In the genomic region with DNA sequence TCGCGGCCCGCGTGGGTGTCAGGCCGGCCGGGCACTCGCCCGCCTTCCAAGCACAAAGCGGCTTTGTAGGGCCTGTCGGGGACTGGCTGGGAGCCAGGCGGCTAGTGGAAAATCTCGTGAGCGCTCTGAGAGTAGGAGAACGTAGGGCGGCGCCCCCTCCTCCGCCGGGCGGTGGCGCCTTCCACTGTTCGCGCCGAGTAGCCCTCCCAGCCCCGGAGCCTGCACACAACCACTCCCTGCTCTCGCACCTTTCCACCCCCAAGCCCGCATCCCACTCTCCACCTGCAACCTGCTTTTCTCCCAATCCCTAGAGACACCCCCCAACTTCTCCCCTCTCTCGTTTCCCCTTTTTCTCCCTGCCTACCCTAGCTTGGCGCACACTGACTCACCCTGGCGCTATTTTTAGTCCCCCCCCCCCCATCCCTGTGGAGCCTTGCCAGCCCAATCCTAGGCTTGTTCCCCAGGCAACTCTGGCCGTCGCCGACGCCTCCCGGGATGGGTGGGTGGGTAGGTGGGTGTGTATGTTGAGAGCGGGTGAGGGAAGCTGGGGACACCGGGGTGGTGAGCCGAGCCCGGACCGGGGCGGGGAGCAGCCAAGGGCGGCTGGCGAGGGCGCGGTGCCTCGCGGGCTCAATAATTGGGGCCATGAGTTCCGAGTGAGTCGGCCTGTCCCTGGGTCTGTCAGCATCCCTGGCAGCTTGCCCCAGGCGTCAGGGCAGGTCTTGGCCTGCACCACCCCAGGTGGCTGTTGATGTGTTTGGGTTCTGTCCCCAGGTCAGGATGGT, we compare ENCODE assay signal across 8 mouse cellular contexts. TPM values are rescaled to one million over a fixed set of nuclear protein-coding genes. Genes with fewer than 3 reads are reported as not detected.
DNase-seq lines count a peak whose midpoint lies in the region; ATAC-seq and TF ChIP-seq lines count a peak whose summit lies in the region.

No protein-coding gene starts in this region.

- peaks cover 21% of the 10 kb centered on the region for H3K4me1 ChIP-seq in brown adipose tissue, adult 24 weeks (ENCODE audit: control insufficient read depth, insufficient read depth, insufficient read length, low read length)
- H3K4me1 ChIP-seq in forebrain, embryonic 11.5 days (replicated peaks; ENCODE audit: control insufficient read depth, insufficient read depth, low read length) = peaks cover 43% of the 10 kb centered on the region
- H3K4me1 ChIP-seq in heart, embryonic 16.5 days (ENCODE audit: control insufficient read depth, insufficient read depth, low read length) = peaks cover 70% of the 10 kb centered on the region
- H3K4me1 ChIP-seq in liver, embryonic 15.5 days (replicated peaks) = peaks cover 91% of the 10 kb centered on the region
- H3K4me1 ChIP-seq in neural tube, embryonic 11.5 days (ENCODE audit: control insufficient read depth, insufficient read depth, low read length) = peaks cover 47% of the 10 kb centered on the region
- peaks cover 21% of the 10 kb centered on the region for H3K4me1 ChIP-seq in stomach, postnatal 0 days (replicated peaks; ENCODE audit: control insufficient read depth, insufficient read depth)

- H3K4me2 ChIP-seq in forebrain, embryonic 11.5 days (ENCODE audit: low read depth, low read length, severe bottlenecking) = peak overlapping the region; percentile 93
- H3K4me2 ChIP-seq in heart, embryonic 16.5 days (ENCODE audit: low read depth, low read length) = peak overlapping the region; percentile 95
- H3K4me2 ChIP-seq in liver, embryonic 15.5 days = peak overlapping the region; percentile 98
- H3K4me2 ChIP-seq in neural tube, embryonic 11.5 days (ENCODE audit: low read depth) = peak overlapping the region; percentile 84
- peak overlapping the region; percentile 88 for H3K4me2 ChIP-seq in stomach, postnatal 0 days (replicated peaks; ENCODE audit: low read depth)

- H3K9me3 ChIP-seq in forebrain, embryonic 11.5 days (ENCODE audit: control insufficient read depth, low read length) = no peaks in the 10 kb centered on the region
- no peaks in the 10 kb centered on the region for H3K9me3 ChIP-seq in heart, embryonic 16.5 days (replicated peaks; ENCODE audit: control insufficient read depth, low read length)
- H3K9me3 ChIP-seq in liver, embryonic 15.5 days (replicated peaks) = no peaks in the 10 kb centered on the region
- no peaks in the 10 kb centered on the region for H3K9me3 ChIP-seq in neural tube, embryonic 11.5 days (ENCODE audit: control insufficient read depth, low read length)
- H3K9me3 ChIP-seq in stomach, postnatal 0 days (ENCODE audit: control insufficient read depth, low read length) = no peaks in the 10 kb centered on the region

- peak overlapping the region; percentile 86 for H3K9ac ChIP-seq in forebrain, embryonic 11.5 days (ENCODE audit: low read length)
- peak overlapping the region; percentile 91 for H3K9ac ChIP-seq in heart, embryonic 16.5 days (ENCODE audit: low read length)
- H3K9ac ChIP-seq in liver, embryonic 15.5 days = peak overlapping the region; percentile 79
- peak overlapping the region; percentile 74 for H3K9ac ChIP-seq in neural tube, embryonic 11.5 days (ENCODE audit: low read length)
- peak overlapping the region; percentile 76 for H3K9ac ChIP-seq in stomach, postnatal 0 days (ENCODE audit: low read length)

- peak overlapping the region; percentile 76 for H3K4me3 ChIP-seq in brown adipose tissue, adult 24 weeks (ENCODE audit: insufficient read depth, low read depth, low read length)
- peak overlapping the region; percentile 57 for H3K4me3 ChIP-seq in forebrain, embryonic 11.5 days (ENCODE audit: low read depth, low read length)
- H3K4me3 ChIP-seq in heart, embryonic 16.5 days (ENCODE audit: low read length) = peak overlapping the region; percentile 81
- peak overlapping the region; percentile 68 for H3K4me3 ChIP-seq in liver, embryonic 15.5 days (replicated peaks)
- H3K4me3 ChIP-seq in neural tube, embryonic 11.5 days (ENCODE audit: low read depth, low read length) = peak overlapping the region; percentile 60
- H3K4me3 ChIP-seq in stomach, postnatal 0 days (ENCODE audit: low read depth, low read length) = peak overlapping the region; percentile 58

- ATAC-seq in CD4-positive, CD25-positive, alpha-beta regulatory T cell, adult 4 months = peak; percentile 31
- ATAC-seq in forebrain, embryonic 11.5 days (replicated peaks; ENCODE audit: low FRiP score) = peak; percentile 53
- ATAC-seq in heart, embryonic 16.5 days (replicated peaks; ENCODE audit: extremely low read depth, insufficient read depth, low FRiP score) = peak; percentile 23
- ATAC-seq in liver, embryonic 15.5 days (ENCODE audit: insufficient read depth) = peak; percentile 45
- ATAC-seq in neural tube, embryonic 11.5 days (ENCODE audit: insufficient read depth, low FRiP score, low TSS enrichment) = peak; percentile 64
- ATAC-seq in stomach, postnatal 0 days (ENCODE audit: low FRiP score, low TSS enrichment) = peak; percentile 41

- peak overlapping the region; percentile 99 for H3K27ac ChIP-seq in brown adipose tissue, adult 24 weeks (replicated peaks; ENCODE audit: low read depth, low read length)
- H3K27ac ChIP-seq in forebrain, embryonic 11.5 days (ENCODE audit: low read depth, low read length) = peak overlapping the region; percentile 98
- peak overlapping the region; percentile 100 for H3K27ac ChIP-seq in heart, embryonic 16.5 days (ENCODE audit: low read length)
- peak overlapping the region; percentile 96 for H3K27ac ChIP-seq in liver, embryonic 15.5 days (replicated peaks)
- peak overlapping the region; percentile 97 for H3K27ac ChIP-seq in neural tube, embryonic 11.5 days (ENCODE audit: low read depth, low read length)
- H3K27ac ChIP-seq in stomach, postnatal 0 days (replicated peaks) = peak overlapping the region; percentile 98

- TF ChIP-seq EP300 in stomach, postnatal 0 days (optimal IDR thresholded peaks at IDR 0.05) = peak; percentile 68

- H3K27me3 ChIP-seq in forebrain, embryonic 11.5 days (ENCODE audit: control insufficient read depth, insufficient read depth, low read length) = no peaks in the 10 kb centered on the region
- H3K27me3 ChIP-seq in heart, embryonic 16.5 days (ENCODE audit: control insufficient read depth, insufficient read depth, low read length) = no peaks in the 10 kb centered on the region
- H3K27me3 ChIP-seq in liver, embryonic 15.5 days = no peaks in the 10 kb centered on the region
- no peaks in the 10 kb centered on the region for H3K27me3 ChIP-seq in neural tube, embryonic 11.5 days (ENCODE audit: control insufficient read depth, insufficient read depth, low read length)
- no peaks in the 10 kb centered on the region for H3K27me3 ChIP-seq in stomach, postnatal 0 days (ENCODE audit: control insufficient read depth, insufficient read depth, low read length)

- peak; percentile 57 for TF ChIP-seq CTCF in stomach, postnatal 0 days (IDR thresholded peaks at IDR 0.05; ENCODE audit: low read depth)

- no peaks in the 10 kb centered on the region for H3K36me3 ChIP-seq in forebrain, embryonic 11.5 days (ENCODE audit: control insufficient read depth, insufficient read depth, low read length)
- no peaks in the 10 kb centered on the region for H3K36me3 ChIP-seq in heart, embryonic 16.5 days (ENCODE audit: control insufficient read depth, insufficient read depth)
- H3K36me3 ChIP-seq in liver, embryonic 15.5 days (replicated peaks) = no peaks in the 10 kb centered on the region
- no peaks in the 10 kb centered on the region for H3K36me3 ChIP-seq in neural tube, embryonic 11.5 days (ENCODE audit: control insufficient read depth, insufficient read depth, low read length)
- no peaks in the 10 kb centered on the region for H3K36me3 ChIP-seq in stomach, postnatal 0 days (ENCODE audit: control insufficient read depth, insufficient read depth, low read length)

- no peak for DNase-seq in forebrain, embryonic 11.5 days (ENCODE audit: low spot score)
- DNase-seq in kidney, postnatal 36 days = peak; percentile 94 to 95
- DNase-seq in neural tube, embryonic 11.5 days (ENCODE audit: low spot score) = peak; percentile 89
- DNase-seq in stomach, postnatal 0 days (ENCODE audit: low spot score) = peak; percentile 89

- under 1% methylated on average over 46 of the region's 49 CpGs for WGBS in forebrain, embryonic 11.5 days
- WGBS in heart, embryonic 16.5 days = under 1% methylated on average over 43 of the region's 49 CpGs
- under 1% methylated on average over 48 of the region's 49 CpGs for WGBS in liver, embryonic 15.5 days (ENCODE audit: insufficient replicate concordance)
- WGBS in neural tube, embryonic 11.5 days = under 1% methylated on average over 47 of the region's 49 CpGs
- WGBS in stomach, postnatal 0 days = under 1% methylated on average over 36 of the region's 49 CpGs

RNA-seq across cellular contexts. Expression of gene Cic, which starts 11.8 kb away (rescaled TPM):
- polyA plus RNA-seq in CD4-positive, CD25-positive, alpha-beta regulatory T cell, adult 4 months (2017; shearing (Covaris generic)) = 10 to 100 TPM; 24.1 to 27.2 TPM
- polyA plus RNA-seq in brown adipose tissue, adult 24 weeks (2012; ENCODE audit: insufficient read depth, insufficient read length, missing spikeins) = 25.2 and 31.3 TPM in 2 replicates
- 40.3 and 44.2 TPM in 2 replicates for polyA plus RNA-seq in forebrain, embryonic 11.5 days (2014; fragmentation: Nextera tagmentation; extraction: Ambion mirVana)
- 22.7 and 24.7 TPM in 2 replicates for polyA plus RNA-seq in heart, embryonic 16.5 days (2015; fragmentation: Nextera tagmentation; extraction: Ambion mirVana)
- polyA plus RNA-seq in liver, embryonic 15.5 days (2015; fragmentation: Nextera tagmentation; extraction: Ambion mirVana) = 8.9 and 10.2 TPM in 2 replicates
- polyA plus RNA-seq in neural tube, embryonic 11.5 days (2014; fragmentation: Nextera tagmentation; extraction: Ambion mirVana) = 30.4 and 38.2 TPM in 2 replicates
- 15.0 and 15.9 TPM in 2 replicates for polyA plus RNA-seq in stomach, postnatal 0 days (2015; fragmentation: Nextera tagmentation; extraction: Ambion mirVana)

RNA-seq across cellular contexts. Expression of gene Pafah1b3, which starts 18.5 kb away (rescaled TPM):
- 10 to 100 TPM; 23.6 to 42.6 TPM for polyA plus RNA-seq in CD4-positive, CD25-positive, alpha-beta regulatory T cell, adult 4 months (2017; shearing (Covaris generic))
- polyA plus RNA-seq in brown adipose tissue, adult 24 weeks (2012; ENCODE audit: insufficient read depth, insufficient read length, missing spikeins) = 1.6 and 4.8 TPM in 2 replicates
- 298 and 321 TPM in 2 replicates for polyA plus RNA-seq in forebrain, embryonic 11.5 days (2014; fragmentation: Nextera tagmentation; extraction: Ambion mirVana)
- 111 and 121 TPM in 2 replicates for polyA plus RNA-seq in heart, embryonic 16.5 days (2015; fragmentation: Nextera tagmentation; extraction: Ambion mirVana)
- polyA plus RNA-seq in liver, embryonic 15.5 days (2015; fragmentation: Nextera tagmentation; extraction: Ambion mirVana) = 25.7 and 26.1 TPM in 2 replicates
- polyA plus RNA-seq in neural tube, embryonic 11.5 days (2014; fragmentation: Nextera tagmentation; extraction: Ambion mirVana) = 321 and 324 TPM in 2 replicates
- polyA plus RNA-seq in stomach, postnatal 0 days (2015; fragmentation: Nextera tagmentation; extraction: Ambion mirVana) = 125 and 126 TPM in 2 replicates

RNA-seq across cellular contexts. Expression of gene Prr19, which starts 21.9 kb away (rescaled TPM):
- not detected for polyA plus RNA-seq in CD4-positive, CD25-positive, alpha-beta regulatory T cell, adult 4 months (2017; shearing (Covaris generic))
- not detected in 2 replicates for polyA plus RNA-seq in brown adipose tissue, adult 24 weeks (2012; ENCODE audit: insufficient read depth, insufficient read length, missing spikeins)
- polyA plus RNA-seq in forebrain, embryonic 11.5 days (2014; fragmentation: Nextera tagmentation; extraction: Ambion mirVana) = 1.1 and 1.7 TPM in 2 replicates
- not detected in 2 replicates for polyA plus RNA-seq in heart, embryonic 16.5 days (2015; fragmentation: Nextera tagmentation; extraction: Ambion mirVana)
- 0.07 TPM in 1 of 2 replicates, not detected in the other for polyA plus RNA-seq in liver, embryonic 15.5 days (2015; fragmentation: Nextera tagmentation; extraction: Ambion mirVana)
- polyA plus RNA-seq in neural tube, embryonic 11.5 days (2014; fragmentation: Nextera tagmentation; extraction: Ambion mirVana) = 0.32 and 1.0 TPM in 2 replicates
- polyA plus RNA-seq in stomach, postnatal 0 days (2015; fragmentation: Nextera tagmentation; extraction: Ambion mirVana) = 0.07 TPM in 1 of 2 replicates, not detected in the other

RNA-seq across cellular contexts. Expression of gene Tmem145, which starts 26.6 kb away (rescaled TPM):
- not detected for polyA plus RNA-seq in CD4-positive, CD25-positive, alpha-beta regulatory T cell, adult 4 months (2017; shearing (Covaris generic))
- polyA plus RNA-seq in brown adipose tissue, adult 24 weeks (2012; ENCODE audit: insufficient read depth, insufficient read length, missing spikeins) = not detected in 2 replicates
- 6.7 and 7.7 TPM in 2 replicates for polyA plus RNA-seq in forebrain, embryonic 11.5 days (2014; fragmentation: Nextera tagmentation; extraction: Ambion mirVana)
- 0.08 and 0.20 TPM in 2 replicates for polyA plus RNA-seq in heart, embryonic 16.5 days (2015; fragmentation: Nextera tagmentation; extraction: Ambion mirVana)
- 0.09 TPM in 1 of 2 replicates, not detected in the other for polyA plus RNA-seq in liver, embryonic 15.5 days (2015; fragmentation: Nextera tagmentation; extraction: Ambion mirVana)
- polyA plus RNA-seq in neural tube, embryonic 11.5 days (2014; fragmentation: Nextera tagmentation; extraction: Ambion mirVana) = 9.6 and 10.2 TPM in 2 replicates
- polyA plus RNA-seq in stomach, postnatal 0 days (2015; fragmentation: Nextera tagmentation; extraction: Ambion mirVana) = 0.67 and 1.1 TPM in 2 replicates

RNA-seq across cellular contexts. Expression of gene Erf, which starts 28.7 kb away (rescaled TPM):
- under 1 TPM; 0.22 to 0.42 TPM for polyA plus RNA-seq in CD4-positive, CD25-positive, alpha-beta regulatory T cell, adult 4 months (2017; shearing (Covaris generic))
- 7.1 and 7.4 TPM in 2 replicates for polyA plus RNA-seq in brown adipose tissue, adult 24 weeks (2012; ENCODE audit: insufficient read depth, insufficient read length, missing spikeins)
- polyA plus RNA-seq in forebrain, embryonic 11.5 days (2014; fragmentation: Nextera tagmentation; extraction: Ambion mirVana) = 14.6 and 17.5 TPM in 2 replicates
- 8.5 and 11.2 TPM in 2 replicates for polyA plus RNA-seq in heart, embryonic 16.5 days (2015; fragmentation: Nextera tagmentation; extraction: Ambion mirVana)
- polyA plus RNA-seq in liver, embryonic 15.5 days (2015; fragmentation: Nextera tagmentation; extraction: Ambion mirVana) = 4.6 and 4.8 TPM in 2 replicates
- 16.2 and 16.7 TPM in 2 replicates for polyA plus RNA-seq in neural tube, embryonic 11.5 days (2014; fragmentation: Nextera tagmentation; extraction: Ambion mirVana)
- polyA plus RNA-seq in stomach, postnatal 0 days (2015; fragmentation: Nextera tagmentation; extraction: Ambion mirVana) = 8.1 and 8.8 TPM in 2 replicates
